In the genomic region with DNA sequence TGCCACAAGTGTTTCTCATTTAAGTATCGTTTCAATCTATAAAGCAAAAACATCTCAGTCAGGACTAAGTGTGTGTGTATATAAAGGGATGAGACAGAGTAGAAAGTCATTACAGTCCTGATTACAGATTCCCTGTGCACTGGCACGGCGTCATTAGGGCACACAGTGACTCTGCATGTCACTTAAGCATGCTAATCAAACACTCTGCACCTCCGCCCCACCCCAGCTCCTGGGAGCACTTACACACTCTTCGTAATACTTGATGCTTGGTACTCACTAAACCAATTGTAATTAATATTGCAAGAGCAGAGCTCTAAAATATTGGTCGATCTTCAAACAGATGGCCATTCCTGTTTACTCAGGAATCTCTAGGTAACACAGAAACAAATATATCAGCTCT, we compare ENCODE assay signal across 1 mouse cellular context. TPM values are rescaled to one million over a fixed set of nuclear protein-coding genes. Genes with fewer than 3 reads are reported as not detected.
"Had no signal": no experiment of that assay in that cellular context is flagged by ENCODE, and none has a peak within 500 bp of the region (broad histone marks: within the 10 kb centered on the region; RNA-seq: fewer than 3 reads in every experiment).

No protein-coding gene starts in this region.

RNA-seq across cellular contexts. Expression of gene Baiap2l1, which starts 22.6 kb away (rescaled TPM):
- polyA plus RNA-seq: erythroblast, embryonic 14.5 days had no signal
